Mouse (Mus musculus): ENCODE data around the gene Ebpl. TPM values are rescaled to one million over a fixed set of nuclear protein-coding genes. Genes with fewer than 3 reads are reported as not detected.
A peak's percentile ranks its signal among the peaks of the same experiment; 100 is the strongest.

Gene Ebpl
- total RNA-seq (2021): 1 to 10 TPM; 4.1 to 4.2 TPM
- long read RNA-seq, experiment 1, full-length matches to known transcripts: 19 of 19 reads
- long read RNA-seq, experiment 1, partial matches to known transcripts: 0 of 19 reads
- long read RNA-seq, experiment 1, other reads (novel, unspliced or antisense): 0 of 19 reads
- long read RNA-seq, experiment 2, full-length matches to known transcripts: 24 of 25 reads
- long read RNA-seq, experiment 2, partial matches to known transcripts: 0 of 25 reads
- long read RNA-seq, experiment 2, other reads (novel, unspliced or antisense): 1 of 25 reads

DNA sequence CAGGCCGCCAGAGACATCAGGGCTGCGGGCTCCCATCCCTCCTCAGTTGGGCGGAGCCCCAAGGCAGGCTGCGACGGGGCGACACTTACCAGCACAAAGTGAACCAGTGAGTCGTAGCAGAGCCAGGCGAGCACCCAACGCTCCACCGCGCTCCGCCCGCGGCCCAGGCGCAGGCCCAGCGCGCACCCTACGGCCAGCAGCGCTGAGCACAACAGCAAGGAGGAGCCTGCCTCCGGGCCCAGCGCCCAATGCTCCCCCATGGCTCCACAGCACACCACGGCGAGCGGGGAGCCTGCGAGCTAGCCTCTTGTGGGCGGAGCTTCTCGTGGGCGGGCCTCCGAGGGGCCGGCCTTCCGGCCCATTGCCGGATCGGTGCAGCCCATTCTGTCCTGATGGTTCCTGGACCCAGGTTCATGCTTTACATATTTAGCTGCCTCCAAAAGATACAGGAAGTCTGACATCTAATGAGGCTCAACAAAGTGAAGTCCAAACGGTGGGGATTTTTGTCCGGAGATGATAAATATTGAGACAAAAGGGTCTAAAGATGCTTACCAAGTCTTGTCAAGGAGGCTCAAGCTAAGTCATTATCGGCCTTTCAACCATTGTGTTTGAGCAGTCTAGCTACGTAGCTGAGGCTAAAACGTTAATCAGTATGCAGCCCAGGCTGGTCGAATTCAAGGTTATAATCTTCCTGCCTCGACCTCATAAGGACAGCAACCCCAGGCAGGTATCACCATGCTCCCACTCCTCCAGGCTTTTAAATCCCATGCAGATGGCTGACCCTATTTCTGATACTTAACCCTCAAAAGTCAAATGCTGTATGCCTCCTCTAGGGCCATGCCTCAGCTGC, at the start of gene Ebpl:
Gene Ebpl (minus strand): TSS at position 309 of the 850 bp plus-strand sequence.
- peak; percentile 85 to 93 for DNase-seq (ENCODE audit: low spot score in 2 of 2)

DNA sequence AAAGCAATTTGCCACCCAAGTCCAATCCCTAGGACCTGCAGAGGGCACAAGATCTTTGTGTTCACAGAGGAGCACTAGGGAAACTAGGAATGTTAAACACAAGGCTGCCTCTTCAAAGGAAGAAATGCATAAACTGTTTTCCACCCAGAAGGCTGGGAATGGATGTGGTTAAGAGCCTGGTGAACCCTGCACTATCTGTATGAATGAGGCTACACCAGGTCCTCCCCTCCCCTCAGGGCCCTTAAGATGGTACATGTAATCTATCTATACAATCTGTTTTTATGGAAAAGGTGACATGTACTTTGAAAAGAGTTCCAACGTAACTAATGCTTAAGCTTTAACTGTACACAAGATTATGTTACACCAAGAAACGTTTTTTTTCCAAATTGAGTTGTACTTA, 49.8 kb upstream of the Ebpl start:
- DNase-seq (ENCODE audit: low spot score in 2 of 2): no peak

DNA sequence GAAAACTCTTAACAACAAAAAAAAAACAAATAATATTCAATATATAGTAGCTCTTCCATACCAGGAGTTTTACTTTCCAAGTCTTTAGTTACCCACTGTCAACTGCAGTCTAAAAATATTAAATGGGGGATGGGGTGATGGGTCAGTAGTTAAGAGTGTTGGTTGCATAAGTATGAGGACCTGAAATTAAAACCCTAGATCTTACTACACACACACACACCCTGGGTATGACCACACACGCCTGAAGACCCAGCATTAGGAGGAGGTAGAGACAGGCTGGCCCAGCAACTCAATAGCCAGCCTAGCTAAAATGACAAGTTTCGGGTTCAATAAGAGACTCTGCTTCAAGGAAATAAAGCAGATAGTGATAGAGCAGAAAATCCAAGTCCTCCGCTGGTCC, 46.8 kb upstream of the Ebpl start:
- DNase-seq (ENCODE audit: low spot score in 2 of 2): no peak

DNA sequence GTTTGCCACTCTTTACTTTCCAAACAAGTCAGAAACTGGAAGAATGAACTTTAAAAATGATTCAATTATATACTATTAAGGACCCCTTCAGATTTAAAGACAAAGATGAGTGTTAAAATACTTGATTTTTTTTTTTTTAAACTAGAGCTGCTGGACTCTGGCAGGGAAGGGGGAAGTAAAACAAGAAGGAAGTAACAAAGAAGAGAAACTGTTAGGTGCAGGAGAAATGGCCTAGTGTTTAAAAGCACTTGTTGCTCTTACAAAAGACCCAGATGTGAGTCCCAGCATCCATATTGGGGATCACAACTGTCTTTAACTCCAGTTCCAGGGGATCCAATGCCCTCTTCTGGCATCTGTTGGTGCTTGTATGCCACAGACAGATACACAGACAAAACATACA, 45.5 kb upstream of the Ebpl start:
- DNase-seq (ENCODE audit: low spot score in 2 of 2): no peak

DNA sequence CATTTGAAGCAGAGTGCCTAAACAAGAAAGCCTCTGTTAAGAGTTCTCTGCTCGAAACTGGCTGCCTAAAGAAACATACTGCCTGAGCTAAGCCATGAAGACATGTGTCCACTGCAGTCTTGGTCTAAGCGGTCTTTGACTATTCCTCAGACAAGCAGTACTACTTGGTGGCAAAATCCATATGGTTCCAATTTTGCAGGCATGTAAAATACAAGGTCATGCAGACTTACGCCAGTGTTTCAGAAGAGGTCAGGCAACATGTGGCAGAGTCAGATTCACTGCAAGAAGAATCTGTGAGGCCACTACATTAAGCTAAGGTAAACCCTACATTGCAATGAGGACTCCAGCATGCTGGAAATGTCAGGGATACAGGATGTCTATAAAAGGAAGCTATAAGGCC, 44.7 kb upstream of the Ebpl start:
- DNase-seq (ENCODE audit: low spot score in 2 of 2): no peak

DNA sequence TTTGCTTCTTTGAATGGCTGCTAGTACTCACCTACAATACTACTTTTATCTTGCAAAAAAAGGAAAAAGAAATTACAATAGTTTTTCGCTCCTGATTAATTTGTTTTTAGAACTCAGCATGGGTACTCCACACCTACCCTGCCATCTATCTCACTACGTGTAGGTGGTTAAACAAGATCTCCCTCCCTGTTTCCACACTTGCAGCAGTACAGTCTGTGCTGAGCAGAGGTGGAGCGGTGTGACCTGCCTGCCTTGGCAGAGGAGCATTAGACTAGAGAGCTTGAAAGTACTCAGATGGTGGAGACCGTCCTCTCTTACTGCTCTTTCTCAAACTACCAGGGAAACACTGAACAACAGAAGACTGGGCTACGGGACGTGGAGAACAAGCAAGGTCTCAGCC, 34.5 kb upstream of the Ebpl start:
- no peak for DNase-seq (ENCODE audit: low spot score in 2 of 2)

DNA sequence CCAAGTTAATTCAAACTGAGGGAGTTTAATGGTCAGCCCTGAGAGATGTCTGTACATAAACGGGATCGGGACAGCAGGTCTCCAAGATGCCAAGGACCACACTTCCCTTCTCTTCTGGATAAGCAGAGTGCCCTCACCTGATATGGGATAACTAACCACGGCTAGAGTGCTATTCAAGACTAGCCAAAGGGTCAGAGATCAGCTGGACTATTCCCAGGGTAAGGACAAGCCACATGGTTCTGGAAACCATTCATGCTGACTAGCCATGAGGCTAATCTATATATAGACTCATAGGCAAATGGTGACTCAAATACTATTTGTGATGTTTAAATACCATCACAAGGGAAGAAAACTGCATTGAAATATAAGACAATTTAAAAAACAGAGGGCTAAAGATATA, 30.3 kb upstream of the Ebpl start:
- DNase-seq (ENCODE audit: low spot score in 2 of 2): no peak

DNA sequence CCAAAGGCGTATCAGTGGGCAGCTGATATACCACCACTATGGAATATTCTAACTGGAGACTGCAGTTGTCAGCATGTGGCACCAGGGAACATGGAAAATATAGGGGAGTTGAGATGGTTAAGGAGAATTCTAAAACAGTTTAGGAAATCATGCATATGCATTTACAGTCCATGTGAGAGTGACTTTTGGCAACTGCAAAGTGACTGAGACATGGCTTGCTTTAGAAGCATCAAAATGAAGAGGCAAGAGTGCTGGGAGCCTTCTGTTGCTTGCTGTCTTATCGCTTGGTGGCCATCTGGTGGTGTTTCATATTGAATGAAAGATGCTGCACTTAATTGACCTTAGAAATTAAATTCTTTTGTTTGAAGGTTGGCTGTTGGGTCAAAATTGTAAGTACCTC, 7.1 kb upstream of the Ebpl start:
- no peak for DNase-seq (ENCODE audit: low spot score in 2 of 2)

DNA sequence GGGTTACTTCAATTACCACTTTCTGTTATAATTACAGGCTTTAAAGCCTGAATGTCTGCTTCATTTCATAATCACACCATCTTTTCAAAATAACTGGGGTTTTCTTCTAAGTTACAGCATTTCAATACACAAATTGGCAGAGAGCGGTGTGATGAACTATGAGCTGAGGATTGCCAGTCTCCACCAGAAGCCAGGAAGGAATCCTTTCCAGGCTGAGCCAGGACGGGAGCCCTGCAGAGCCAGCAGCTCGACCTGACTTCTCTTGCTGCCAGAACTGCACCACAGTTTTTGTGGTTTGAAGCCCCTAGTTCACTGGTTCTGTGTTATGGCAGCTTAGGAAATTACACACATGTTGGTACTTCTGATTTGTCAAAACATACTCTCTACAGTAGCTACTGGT, 4.4 kb upstream of the Ebpl start:
- no peak for DNase-seq (ENCODE audit: low spot score in 2 of 2)

DNA sequence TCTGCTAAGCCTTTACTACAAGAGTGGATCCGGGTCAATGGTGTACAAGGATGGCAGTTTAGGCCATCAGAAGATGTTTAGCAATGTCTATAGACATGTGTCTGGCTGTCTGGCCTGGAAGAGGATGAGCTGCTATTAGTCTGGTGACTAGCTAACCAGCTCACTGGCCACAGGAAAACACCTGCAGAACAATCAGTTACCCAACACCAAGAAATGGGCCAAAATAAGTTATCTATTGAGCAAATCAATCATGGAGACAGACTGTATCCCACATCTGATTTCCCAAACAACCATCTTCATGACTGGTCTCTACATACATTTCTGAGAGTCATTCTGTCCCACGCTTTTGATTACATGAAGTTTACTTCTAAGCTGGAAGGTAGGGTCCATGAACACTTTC, 3.5 kb upstream of the Ebpl start:
- no peak for DNase-seq (ENCODE audit: low spot score in 2 of 2)

DNA sequence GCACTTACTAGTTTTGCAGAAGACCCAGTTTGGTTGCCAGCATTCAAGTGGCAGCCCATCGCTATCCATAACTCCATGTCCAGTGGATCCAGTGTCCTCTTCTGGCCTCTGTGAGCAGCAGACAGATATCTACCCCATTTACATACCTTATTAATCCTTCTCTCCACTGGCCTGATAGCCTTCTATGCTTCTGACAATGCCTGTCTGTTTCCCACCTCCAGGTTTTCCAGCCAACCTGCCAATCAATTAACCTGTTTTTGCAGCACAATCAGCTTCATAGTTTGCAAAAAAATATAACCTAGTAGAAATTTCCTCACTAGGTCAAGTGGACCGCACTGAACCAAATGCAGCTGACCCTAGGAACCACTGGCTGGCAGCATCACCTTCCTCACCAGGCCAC, 2.0 kb upstream of the Ebpl start:
- DNase-seq (ENCODE audit: low spot score in 2 of 2): no peak

DNA sequence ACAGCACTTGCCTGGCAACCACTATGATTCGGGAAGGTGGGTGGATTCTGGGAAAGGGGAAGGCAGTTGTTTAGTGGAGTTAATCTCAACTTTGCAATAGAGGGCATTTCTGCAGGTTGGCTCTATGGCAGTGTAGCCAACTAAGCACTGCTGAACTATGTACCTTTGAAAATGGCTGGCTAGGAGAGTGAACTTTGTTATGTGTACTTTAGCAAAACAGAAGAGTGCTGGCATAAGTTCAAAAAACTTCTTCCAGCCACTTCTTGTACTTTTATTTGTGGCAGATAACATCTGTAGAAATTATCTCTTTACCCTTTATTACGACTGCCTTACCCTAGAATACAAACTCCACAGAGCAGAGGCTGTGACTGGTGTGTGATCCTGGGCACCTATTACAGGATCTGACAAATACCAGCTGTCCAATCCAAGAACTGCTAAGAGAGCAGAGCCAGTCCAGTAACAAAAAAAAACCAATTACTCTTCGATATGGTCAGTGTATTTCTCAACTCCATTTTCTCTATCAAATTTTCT, 807 bp upstream of the Ebpl start:
- DNase-seq (ENCODE audit: low spot score in 2 of 2): no peak

DNA sequence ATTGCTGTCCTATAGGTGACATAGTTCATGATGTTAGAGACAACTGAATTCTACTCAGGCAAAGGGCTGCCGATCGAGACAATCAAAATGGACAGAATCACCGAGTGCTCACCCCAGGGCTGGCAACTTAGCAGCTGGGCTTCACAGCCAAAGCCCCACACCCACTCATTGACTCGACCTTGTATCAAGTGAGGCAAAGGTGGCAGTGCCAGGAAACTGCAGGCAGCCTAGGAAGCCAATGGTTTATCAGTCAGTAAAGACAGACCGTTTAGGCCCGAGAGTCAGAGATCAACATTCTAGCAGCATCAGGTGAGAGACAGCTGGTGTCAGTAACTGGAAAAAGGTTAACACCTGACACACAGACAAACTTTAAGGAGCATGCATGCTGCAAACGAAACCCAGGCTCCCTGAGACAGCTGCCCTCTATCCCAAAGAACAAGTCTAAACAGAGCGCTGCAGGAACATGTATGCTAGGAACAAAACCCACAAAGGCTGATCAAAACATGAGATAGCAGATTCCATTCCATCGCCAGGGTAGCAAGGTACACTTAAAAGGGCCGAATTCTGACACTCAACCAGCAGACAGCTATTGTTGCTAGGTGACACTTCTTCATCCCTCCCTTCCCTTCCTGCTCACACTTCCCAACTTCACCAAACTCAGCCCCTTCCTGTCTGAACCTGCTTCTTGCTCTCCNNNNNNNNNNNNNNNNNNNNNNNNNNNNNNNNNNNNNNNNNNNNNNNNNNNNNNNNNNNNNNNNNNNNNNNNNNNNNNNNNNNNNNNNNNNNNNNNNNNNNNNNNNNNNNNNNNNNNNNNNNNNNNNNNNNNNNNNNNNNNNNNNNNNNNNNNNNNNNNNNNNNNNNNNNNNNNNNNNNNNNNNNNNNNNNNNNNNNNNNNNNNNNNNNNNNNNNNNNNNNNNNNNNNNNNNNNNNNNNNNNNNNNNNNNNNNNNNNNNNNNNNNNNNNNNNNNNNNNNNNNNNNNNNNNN, 5.7 kb downstream of the Ebpl start:
- DNase-seq (ENCODE audit: low spot score in 2 of 2): no peak

DNA sequence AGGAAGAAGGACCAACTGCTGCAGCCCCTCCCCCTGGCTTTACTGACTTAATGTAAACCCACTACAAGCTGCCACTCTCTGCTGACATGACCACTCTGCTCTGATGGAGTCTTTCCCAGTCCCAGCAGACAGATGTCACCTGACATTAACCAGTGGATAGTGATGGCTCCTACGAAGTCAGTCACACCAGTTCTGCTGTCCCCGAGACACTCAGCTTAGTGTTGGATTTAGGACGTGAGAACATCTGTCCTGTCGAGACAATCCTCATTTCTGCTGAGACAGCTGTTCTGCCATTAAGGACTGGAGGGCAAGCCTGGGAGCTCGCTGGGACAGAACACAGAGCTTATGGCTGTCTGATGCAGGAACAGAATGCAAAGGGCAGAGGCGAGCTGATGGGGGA, 9.4 kb downstream of the Ebpl start:
- no peak for DNase-seq (ENCODE audit: low spot score in 2 of 2)

DNA sequence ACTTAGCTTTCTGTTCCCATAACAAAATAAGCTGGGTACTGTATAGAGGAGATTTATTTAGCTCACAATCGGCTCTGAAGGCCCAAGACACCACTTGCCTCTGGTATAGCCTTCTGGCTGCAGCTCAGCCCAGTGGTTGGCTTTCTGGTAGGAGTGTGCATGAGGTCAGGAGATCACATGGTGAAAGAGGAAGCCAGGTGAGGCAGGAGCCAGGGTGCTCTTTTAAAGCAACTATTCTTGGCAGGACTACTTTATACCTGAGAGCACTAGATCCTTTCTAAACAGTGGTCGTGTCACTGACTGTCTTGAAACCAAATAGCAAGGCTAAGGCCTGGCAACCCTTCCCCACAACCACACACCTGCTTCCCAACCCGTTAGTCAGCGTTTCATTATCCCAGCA, 10.4 kb downstream of the Ebpl start:
- no peak for DNase-seq (ENCODE audit: low spot score in 2 of 2)

DNA sequence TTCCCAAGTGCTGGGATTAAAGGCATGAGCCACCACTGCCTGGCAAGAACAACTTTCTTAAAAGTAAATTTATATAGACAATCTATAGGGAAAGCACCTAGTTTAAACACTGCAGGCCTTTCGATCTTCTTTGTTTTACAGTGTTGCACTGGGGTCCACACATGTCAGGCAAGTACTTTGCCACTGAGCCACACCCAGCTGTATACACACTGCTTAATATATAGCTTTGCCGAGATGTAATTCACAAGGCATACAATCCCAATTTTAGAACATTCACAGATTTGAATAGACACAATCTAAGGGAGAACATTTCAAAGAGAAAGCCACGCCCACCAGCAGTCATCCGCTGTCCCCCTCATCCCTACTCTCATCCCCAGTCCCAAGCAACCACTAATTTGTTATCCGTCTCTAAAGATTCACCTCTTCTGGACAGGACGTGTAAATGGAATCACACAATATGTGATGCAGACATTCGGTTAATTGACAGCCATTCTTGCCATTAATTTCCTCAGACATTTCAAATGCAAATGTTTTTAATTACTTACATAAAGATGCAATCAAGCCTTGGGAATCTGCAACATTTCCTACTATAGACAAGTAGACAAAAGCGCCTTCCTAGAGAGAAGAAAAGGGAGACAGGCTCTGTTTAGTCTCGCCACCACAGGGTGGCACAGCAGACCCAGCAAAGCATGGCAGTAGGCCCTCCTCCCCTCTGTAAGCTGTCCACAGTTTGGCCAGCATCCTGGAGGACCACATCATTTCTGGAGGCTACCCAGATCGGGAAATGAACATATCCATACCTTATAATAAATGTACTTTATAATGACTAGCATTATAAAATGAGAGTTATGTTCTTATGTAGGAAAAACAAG, 13.2 kb downstream of the Ebpl start:
- no peak for DNase-seq (ENCODE audit: low spot score in 2 of 2)

DNA sequence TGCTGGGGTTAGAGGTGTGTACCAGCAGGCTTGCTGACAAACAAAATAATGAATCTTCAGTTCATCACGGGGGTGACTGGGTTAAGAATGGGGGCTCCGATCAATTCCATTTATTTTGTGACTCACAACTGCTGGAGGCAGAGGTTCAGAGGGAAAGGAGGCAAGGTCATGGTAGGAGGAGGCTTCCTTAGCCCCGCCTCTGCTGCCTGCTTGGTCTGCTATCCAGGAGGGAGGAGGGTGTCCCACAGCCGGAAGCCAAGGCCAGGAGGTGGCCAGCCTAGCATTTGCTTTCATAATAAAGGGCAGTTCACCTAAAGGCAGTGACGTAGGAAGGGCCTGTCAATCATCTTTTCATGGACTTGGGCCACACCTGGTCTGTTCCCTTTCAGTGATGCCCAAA, 15.6 kb downstream of the Ebpl start:
- no peak for DNase-seq (ENCODE audit: low spot score in 2 of 2)

DNA sequence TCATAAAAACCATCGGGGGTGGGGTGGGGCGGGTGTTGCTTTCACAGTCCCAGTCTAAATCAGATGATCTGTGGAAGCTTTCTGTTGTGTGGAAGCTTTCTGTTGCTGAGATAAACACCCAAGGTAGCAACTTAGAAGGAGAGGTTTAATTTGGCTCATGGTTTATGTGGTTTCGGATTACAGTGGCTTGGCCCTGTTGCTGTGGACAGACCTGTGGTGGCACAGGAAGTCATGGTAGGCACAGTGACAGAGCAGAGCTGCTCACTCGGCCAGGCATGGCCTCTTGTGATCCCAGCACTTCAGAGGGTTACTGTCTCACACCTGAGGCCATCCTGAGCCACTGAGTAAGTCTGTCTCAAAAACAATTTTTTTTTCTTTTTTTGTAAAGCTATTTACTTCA, 20.9 kb downstream of the Ebpl start:
- no peak for DNase-seq (ENCODE audit: low spot score in 2 of 2)

DNA sequence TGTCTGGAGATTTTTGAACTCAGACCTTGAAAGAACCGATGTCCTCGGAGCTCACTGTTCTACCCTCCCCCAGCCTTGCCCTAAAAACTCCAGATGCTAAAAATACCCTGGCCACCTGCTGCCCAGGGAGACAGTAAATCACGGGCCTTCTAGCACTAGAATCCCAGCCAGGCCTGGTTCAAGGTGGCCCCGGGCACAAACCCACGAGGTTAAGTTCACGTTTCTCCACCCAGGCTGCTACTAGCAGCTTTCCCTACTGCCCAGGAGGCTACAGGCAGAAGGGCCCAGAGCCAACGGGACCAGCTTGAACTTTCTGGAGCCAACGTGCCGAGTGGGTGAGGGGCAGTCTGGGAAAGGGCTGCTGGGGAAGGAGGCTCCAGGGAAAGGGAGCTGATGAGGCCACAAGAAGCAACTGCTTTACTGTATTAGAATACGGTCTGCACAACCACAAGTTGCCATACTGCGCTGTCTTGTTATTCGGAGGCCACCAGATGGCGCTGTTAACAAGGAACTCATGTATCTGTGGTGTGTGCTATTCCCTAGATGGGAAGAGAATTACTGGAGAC, 29.2 kb downstream of the Ebpl start:
- DNase-seq (ENCODE audit: low spot score in 2 of 2): peak; percentile 55 to 81

DNA sequence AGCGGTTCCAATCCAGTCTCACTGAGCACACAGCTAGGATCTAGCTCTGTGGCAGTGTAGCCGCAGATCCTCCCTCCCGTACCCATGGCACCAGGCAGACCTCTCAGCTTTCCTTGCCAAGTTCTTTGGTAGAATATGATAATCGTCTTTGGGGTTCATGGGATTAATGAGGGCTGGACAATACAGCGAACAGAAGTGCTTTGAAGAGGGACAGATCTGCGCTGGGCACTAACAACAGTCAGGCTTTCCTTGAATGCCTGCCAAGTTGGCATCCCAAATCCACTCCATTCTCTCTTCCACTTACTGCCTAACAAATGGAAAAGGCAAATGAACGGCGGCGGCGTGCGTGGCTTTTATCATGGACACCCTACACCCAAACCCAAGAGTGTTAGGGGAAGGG, 29.6 kb downstream of the Ebpl start:
- DNase-seq (ENCODE audit: low spot score in 2 of 2): no peak

Data from gastrocnemius, postnatal 4 days (tissue).